Mouse (Mus musculus): ENCODE measurements around the gene Pex14. TPM values are rescaled to one million over a fixed set of nuclear protein-coding genes. Genes with fewer than 3 reads are reported as not detected.

Pex14 gene
- total RNA-seq, 2 experiments from 2014 or later, result 52.1 to 55.0 TPM

DNA sequence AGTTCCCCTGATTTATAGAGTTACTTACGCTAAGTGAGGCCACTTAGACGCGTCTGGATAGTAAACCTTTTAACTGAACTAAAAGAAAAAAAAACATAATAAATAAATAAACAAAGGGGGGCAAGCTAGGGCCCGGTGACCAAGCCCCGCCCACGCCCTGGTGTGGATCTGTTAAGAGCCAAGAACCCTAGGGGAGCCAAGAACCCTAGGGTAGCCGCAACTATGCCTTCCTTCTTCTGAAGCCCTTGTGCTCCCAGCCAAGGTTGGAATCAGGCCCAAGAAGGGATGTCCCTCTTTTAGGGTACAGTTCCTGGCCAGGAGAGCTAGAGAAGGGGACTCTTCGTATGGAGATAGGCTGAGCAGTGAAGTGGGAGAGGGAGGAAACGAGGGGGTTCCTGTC, 176.3 kb downstream of the Pex14 start:
- DNase-seq (ENCODE audit: low spot score in 2 of 2), result no peak

DNA sequence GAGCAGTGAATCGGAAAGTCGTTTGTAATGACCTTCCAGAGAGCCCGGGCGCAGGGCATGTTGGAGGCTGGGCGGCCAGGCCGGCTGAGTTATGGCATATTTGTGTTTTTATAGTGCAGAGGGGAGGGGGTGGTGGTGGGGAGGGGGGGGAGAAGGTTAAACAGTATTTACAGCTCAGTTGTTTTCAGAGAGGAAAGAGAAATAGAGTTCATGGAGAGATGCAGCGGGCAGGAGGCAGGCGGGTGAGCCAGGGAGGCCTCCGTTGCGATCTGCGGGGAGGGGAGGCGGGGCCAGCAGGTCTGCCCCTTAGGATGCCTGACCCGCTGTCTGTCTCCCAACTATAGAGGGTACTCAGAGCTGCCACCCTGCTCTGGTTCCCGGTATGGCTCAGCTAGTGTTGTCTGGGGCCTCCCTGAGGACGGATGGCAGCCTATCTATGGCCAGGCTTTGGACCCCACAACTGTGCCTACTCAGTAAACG, 177.4 kb downstream of the Pex14 start:
- DNase-seq (ENCODE audit: low spot score in 2 of 2), result no peak

DNA sequence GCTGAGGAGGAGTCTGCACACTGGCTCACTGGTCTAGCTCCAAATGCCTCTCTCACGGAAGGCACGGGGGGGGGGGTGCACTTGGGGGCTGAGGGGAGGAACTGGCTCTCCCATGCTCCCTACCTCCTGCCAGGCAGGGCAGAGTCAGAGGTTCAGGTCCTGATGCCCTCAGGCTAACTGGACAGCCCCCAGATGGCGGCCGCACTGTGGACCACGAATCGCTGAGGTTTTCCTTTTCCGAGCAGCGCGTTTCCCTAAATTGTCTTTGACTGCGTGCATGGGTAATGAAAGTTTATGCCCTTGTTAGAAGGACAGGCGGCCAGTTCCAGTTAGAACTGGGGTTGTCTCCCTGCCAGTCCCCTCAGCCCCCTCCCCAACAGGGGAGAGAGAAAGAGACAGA, 179.1 kb downstream of the Pex14 start:
- no peak for DNase-seq (ENCODE audit: low spot score in 2 of 2)

DNA sequence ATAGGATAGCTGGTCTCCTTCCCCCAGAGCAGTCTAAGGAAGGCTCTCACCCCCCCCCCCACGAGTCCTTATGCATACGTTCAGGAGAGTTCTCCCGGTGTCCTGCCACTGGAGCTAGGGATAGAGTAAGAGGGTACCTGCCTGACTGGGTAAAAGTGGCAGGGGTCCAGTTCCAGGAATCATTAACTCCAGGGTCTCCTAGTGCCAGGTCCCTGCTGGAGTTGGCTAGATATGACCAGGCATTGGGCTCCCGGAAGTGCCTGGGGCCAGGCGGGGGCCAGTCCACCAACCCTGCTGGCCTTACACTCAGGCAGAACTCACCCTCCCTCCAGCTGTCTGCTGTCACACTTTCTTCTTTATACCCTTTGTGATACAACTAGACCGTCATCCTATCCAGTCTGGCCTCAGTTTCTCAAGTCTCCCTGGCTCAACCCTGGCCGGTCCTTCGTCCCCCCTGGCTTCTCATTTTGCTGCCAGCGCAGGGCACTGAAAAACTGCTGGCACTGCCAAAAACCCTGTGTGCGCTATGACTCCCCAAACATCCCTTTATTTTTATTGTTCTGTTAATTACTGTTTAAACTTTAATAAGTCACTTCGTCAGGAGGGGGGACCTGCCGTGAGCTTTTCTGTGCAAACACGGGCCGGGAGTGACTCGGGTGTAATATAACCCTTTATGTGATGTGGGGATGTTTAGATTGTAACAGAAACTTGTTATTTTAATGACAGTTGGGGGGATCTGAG, 180.8 kb downstream of the Pex14 start:
- DNase-seq (ENCODE audit: low spot score in 2 of 2), result no peak

DNA sequence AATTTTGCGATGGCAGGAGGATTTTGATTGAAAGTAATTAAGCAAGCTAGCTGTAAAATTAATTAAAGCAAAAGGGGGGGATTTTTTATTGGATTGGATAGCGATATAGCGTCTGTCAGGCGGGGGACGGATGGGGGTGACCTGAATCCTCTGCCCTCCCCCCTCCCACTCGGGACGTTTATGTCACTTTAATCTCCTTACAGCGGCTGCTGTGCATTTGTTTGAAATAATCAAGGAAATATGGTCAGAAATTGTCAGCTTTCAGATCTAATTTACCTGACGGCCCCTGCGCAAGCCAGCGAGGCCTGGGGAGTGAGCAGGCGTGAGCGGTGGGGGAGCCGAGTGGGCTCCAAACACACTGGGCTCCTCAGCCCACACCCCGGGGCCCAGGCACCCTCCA, 183.8 kb downstream of the Pex14 start:
- no peak for DNase-seq (ENCODE audit: low spot score in 2 of 2)

DNA sequence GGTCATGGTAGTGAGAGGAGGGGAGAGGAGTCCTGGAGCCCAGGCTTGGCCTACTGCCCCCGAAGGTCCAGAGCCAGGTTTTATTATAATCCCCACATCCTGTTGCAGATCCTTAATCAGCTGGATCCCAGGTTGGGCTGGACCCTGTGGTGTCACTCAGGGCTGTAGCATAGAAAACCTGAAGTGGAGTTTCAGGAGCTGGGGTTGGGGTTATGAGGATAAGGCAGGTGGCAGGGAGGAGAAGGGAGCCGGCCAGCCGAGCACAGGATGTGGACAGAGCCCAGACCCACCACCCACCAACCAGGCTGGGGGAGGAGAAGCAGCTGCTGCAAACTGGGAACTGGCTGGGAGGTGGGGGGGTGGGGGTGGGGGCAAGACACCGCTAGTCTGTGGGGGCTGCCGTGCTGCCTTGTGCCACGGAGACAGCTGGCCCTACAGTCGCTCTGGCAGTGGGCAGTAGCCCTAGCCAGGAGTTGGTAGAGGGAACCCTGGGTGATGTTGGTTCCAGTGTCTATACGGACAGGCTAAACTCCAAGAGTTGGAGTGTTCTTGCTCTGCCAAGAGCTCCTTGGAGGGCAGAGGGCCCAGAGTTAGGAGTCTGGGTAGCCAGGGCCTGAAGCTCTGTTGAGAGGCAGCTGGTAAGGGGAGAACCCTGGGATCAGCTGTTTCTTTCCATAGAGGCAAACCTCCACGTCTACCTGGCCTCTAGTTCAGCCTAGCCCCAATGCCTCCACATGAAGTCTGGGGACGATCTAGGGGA, 184.6 kb downstream of the Pex14 start:
- no peak for DNase-seq (ENCODE audit: low spot score in 2 of 2)

DNA sequence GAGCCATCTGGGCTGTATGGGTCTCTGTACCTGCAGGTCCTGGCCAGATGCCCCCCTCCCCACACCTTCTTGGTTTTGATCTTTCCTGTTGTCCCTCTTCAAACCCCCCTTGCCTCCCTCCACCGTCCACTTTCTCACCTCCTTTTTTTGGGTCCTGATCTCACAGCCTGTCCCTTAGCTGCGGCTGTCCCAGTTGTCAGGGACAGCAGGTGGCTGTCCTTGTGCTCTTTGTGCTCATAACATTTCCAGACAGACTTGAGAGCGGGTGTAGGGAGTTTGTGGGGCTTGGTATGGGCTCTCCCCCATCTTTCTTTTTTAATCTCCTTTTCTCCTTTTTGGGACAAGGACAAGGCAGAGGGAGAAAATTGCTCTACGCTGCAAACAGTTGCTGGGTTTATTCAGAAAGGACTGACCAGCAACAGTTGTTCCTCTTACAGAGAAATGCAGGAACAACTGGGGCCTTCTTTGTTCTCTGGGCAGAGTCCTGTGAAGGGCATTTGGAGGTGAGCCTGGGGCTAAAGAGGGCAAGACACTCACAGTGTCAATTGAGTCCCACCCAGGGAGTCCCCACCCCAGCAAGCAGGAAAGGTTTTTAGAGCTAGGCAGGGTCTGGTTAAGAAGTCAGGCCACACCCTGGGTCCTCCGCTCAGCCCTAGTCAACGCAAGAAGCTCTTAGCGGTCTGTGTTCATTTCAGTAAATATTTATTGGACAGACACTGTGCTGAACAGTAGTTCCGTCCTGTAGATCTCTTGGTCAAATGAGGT, 186.7 kb downstream of the Pex14 start:
- no peak for DNase-seq (ENCODE audit: low spot score in 2 of 2)

DNA sequence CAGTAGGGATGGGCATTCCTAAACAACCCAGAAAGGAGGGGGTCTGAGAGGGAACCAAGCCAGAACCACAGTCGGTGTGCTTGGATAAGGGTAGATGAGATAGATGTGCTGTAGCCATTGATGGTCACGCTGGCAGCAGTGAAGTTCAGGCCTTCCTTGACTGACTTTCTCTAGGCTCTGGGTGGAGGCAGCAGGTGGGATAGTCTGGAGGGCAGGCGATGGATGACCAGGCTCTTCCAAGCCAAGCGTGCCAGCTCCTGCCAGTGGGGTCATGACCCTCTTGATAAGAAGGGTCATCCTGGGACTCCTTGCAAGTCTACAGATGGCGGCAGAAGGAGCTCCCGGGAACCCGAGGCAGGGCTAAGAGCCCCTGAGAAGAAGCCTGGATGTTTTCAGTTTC, 187.5 kb downstream of the Pex14 start:
- no peak for DNase-seq (ENCODE audit: low spot score in 2 of 2)

Other genes starting within 250 kb of the Pex14 start
- gene Dffa, start 4.3 kb upstream of the Pex14 start, total RNA-seq (2021), result 10 to 100 TPM; 58.9 to 62.9 TPM
- gene Cort, start 26.9 kb upstream of the Pex14 start, total RNA-seq (2021), result 10 to 100 TPM in 1 of 2 experiments, 1 to 10 TPM in 1; 8.2 to 16.5 TPM
- 10 to 100 TPM; 26.4 to 31.4 TPM for gene Cenps, start 37.8 kb upstream of the Pex14 start, total RNA-seq (2021)
- gene Pgd, start 66.9 kb upstream of the Pex14 start, total RNA-seq (2021), result 10 to 100 TPM; 33.1 to 37.7 TPM
- 100 to 1,000 TPM; 429 to 451 TPM for gene Kif1b, start 207.8 kb upstream of the Pex14 start, total RNA-seq (2021)